Mouse (Mus musculus) cerebellum, adult 2 months (tissue): ENCODE data around the gene Slc8a1.

Experiments
- CTCF ChIP-seq: fragments of 200-500 bp; IDR thresholded peaks from 2 replicates; pipeline ENCODE4 v1.5.1; 2011; ENCODE audit warnings: low read depth, mild to moderate bottlenecking, control low read depth, low read length, moderate library complexity, borderline replicate concordance; ENCODE audit not compliant: insufficient read depth
- POLR2A ChIP-seq: fragments of 200-500 bp; IDR thresholded peaks from 2 replicates; pipeline ENCODE4 v1.6.1; 2011; ENCODE audit warnings: low read length, control low read depth, borderline replicate concordance; ENCODE audit not compliant: insufficient read depth

DNA sequence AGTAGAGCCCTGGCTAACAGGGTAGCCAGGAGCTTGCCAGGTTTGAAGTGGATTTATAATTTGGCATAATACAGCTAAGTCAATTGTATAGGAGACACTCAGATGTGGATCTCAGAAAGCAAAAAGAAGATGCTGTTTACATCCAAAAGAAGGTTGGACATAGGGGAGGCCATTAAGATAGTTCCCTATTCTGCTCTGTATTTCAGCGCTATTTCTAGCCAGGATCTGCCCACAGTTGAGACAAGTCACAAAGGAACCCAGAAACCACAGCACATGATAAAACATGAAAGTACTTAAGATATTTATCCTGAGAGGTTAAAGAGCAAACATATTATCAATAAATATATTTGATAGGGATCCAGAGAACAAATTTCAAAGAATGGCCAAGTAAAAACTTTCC, 43.2 kb downstream of the Slc8a1 start:
- no peak for TF ChIP-seq CTCF
- TF ChIP-seq POLR2A, result no peak
